11 mouse cellular contexts compared by ENCODE assay signal in genomic region chr11:86067154-86067553, GRCm38 (mm10).
DNase-seq lines count a peak whose midpoint lies in the region; ATAC-seq and TF ChIP-seq lines count a peak whose summit lies in the region.
"Had no signal": no experiment of that assay in that cellular context is flagged by ENCODE, and none has a peak within 500 bp of the region (broad histone marks: within the 10 kb centered on the region; RNA-seq: fewer than 3 reads in every experiment).

No protein-coding gene starts in this region.

- no peak overlapping the region for H3K4me3 ChIP-seq in forebrain, postnatal 0 days (ENCODE audit: low read depth, low read length)
- H3K4me3 ChIP-seq in forebrain, embryonic 11.5 days (ENCODE audit: low read depth, low read length) = no peak overlapping the region
- H3K4me3 ChIP-seq: megakaryocyte, embryonic 14.5 days; stomach, embryonic 15.5 days had no signal

- no peaks in the 10 kb centered on the region for H3K36me3 ChIP-seq in forebrain, postnatal 0 days (ENCODE audit: insufficient read depth)
- no peaks in the 10 kb centered on the region for H3K36me3 ChIP-seq in forebrain, embryonic 11.5 days (ENCODE audit: control insufficient read depth, insufficient read depth, low read length)
- H3K36me3 ChIP-seq: stomach, embryonic 15.5 days had no signal

- WGBS in forebrain, postnatal 0 days = 65% methylated on average over 8 of the region's 8 CpGs
- 73% methylated on average over 8 of the region's 8 CpGs for WGBS in forebrain, embryonic 11.5 days

- no peak overlapping the region for H3K9ac ChIP-seq in forebrain, postnatal 0 days
- no peak overlapping the region for H3K9ac ChIP-seq in forebrain, embryonic 11.5 days (ENCODE audit: low read length)
- H3K9ac ChIP-seq: stomach, embryonic 15.5 days had no signal

- no peak overlapping the region for H3K27ac ChIP-seq in forebrain, postnatal 0 days (ENCODE audit: low read depth, low read length)
- no peak overlapping the region for H3K27ac ChIP-seq in forebrain, embryonic 11.5 days (ENCODE audit: low read depth, low read length)
- H3K27ac ChIP-seq: stomach, embryonic 15.5 days had no signal

- no peaks in the 10 kb centered on the region for H3K9me3 ChIP-seq in forebrain, postnatal 0 days (ENCODE audit: low read length)
- no peaks in the 10 kb centered on the region for H3K9me3 ChIP-seq in forebrain, embryonic 11.5 days (ENCODE audit: control insufficient read depth, low read length)
- H3K9me3 ChIP-seq: megakaryocyte, embryonic 14.5 days; stomach, embryonic 15.5 days had no signal

- TF ChIP-seq CTCF in forebrain, postnatal 0 days (IDR thresholded peaks at IDR 0.05; ENCODE audit: low read depth) = peak; percentile 71

- intact Hi-C loops in left cerebral cortex, postnatal 14 days (cut with DNase I) = loop anchor here (5.0 kb wide), 1 partner anchor 685 kb away; no protein-coding TSS in a partner anchor

- H3K27me3 ChIP-seq in forebrain, postnatal 0 days (ENCODE audit: insufficient read depth, low read length) = no peaks in the 10 kb centered on the region
- H3K27me3 ChIP-seq in forebrain, embryonic 11.5 days (ENCODE audit: control insufficient read depth, insufficient read depth, low read length) = no peaks in the 10 kb centered on the region
- H3K27me3 ChIP-seq: megakaryocyte, embryonic 14.5 days; stomach, embryonic 15.5 days had no signal

- H3K4me1 ChIP-seq in forebrain, postnatal 0 days (ENCODE audit: insufficient read depth) = no peaks in the 10 kb centered on the region
- H3K4me1 ChIP-seq in forebrain, embryonic 11.5 days (replicated peaks; ENCODE audit: control insufficient read depth, insufficient read depth, low read length) = no peaks in the 10 kb centered on the region
- H3K4me1 ChIP-seq: megakaryocyte, embryonic 14.5 days had no signal

- peak; percentile 43; the same call in 1 of the 2 replicates for ATAC-seq in forebrain, postnatal 0 days
- no peak for ATAC-seq in forebrain, embryonic 11.5 days (replicated peaks; ENCODE audit: low FRiP score)
- no peak for ATAC-seq in erythroid progenitor cell, adult 5-6 weeks (replicated peaks; ENCODE audit: low FRiP score, poor library complexity, severe bottlenecking)

- H3K4me2 ChIP-seq in forebrain, postnatal 0 days (ENCODE audit: low read depth) = no peak overlapping the region
- H3K4me2 ChIP-seq in forebrain, embryonic 11.5 days (ENCODE audit: low read depth, low read length, severe bottlenecking) = no peak overlapping the region
- H3K4me2 ChIP-seq: stomach, embryonic 15.5 days had no signal

- peak; percentile 63 for DNase-seq in forebrain, postnatal 0 days
- DNase-seq in forebrain, embryonic 11.5 days (ENCODE audit: low spot score) = no peak
- DNase-seq in left cerebral cortex, postnatal 14 days (ENCODE audit: low spot score in 2 of 2) = peak; percentile 32 to 37
- DNase-seq in left cerebral cortex, adult 9 months (ENCODE audit: low spot score in 2 of 2) = no peak
- DNase-seq in ES-CJ7 (ENCODE audit: low read depth, low spot score) = peak; percentile 27
- peak; percentile 48 for DNase-seq in embryo, embryonic 11 days
- DNase-seq in gastrocnemius, postnatal 4 days (ENCODE audit: low spot score in 2 of 2) = no peak
- DNase-seq: heart, adult 11 months had no signal

Comparison
In these comparisons a context has a peak if more than half of its experiments do, and no peak if none do; other contexts are left out.
1. DNase-seq: peak in forebrain, postnatal 0 days (single experiment), left cerebral cortex, postnatal 14 days (2 of 2), ES-CJ7 (single experiment) and embryo, embryonic 11 days (single experiment); none in forebrain, embryonic 11.5 days (single experiment), left cerebral cortex, adult 9 months (0 of 2) and gastrocnemius, postnatal 4 days (0 of 2).